Mouse (Mus musculus) liver, postnatal 0 days (tissue): Measurements from ENCODE around the gene Ciao2a. TPM values are rescaled to one million over a fixed set of nuclear protein-coding genes. Genes with fewer than 3 reads are reported as not detected.
A peak's percentile ranks its signal among the peaks of the same experiment; 100 is the strongest.

Source experiments
- ATAC-seq: fragments of 200-750 bp; cut with Nextera tagmentation; 2 replicates; pipeline ENCODE4 v1.8.0; 2017; ENCODE audit warnings: mild to moderate bottlenecking, moderate library complexity
- DNase-seq: peaks from one replicate; pipeline ENCODE4 v3.0.0-alpha.2; 2016
- H3K27ac ChIP-seq: fragments of 300-500 bp; sonication (generic); 2 replicates; pipeline ENCODE4 v1.5.1; 2014; ENCODE audit warnings: antibody characterized with exemption, moderate library complexity, mild to moderate bottlenecking, low read depth
- H3K27me3 ChIP-seq: fragments of 300-500 bp; sonication (generic); 2 replicates; pipeline ENCODE4 v1.6.1; 2014; ENCODE audit warnings: low read length, control low read depth, mixed read lengths; ENCODE audit not compliant: insufficient read depth
- H3K36me3 ChIP-seq: fragments of 300-500 bp; sonication (generic); replicated peaks from 2 replicates; pipeline ENCODE4 v1.6.1; 2014; ENCODE audit warnings: mild to moderate bottlenecking, control low read depth, low read length, moderate library complexity, mixed read lengths; ENCODE audit not compliant: insufficient read depth
- H3K4me1 ChIP-seq: fragments of 300-500 bp; sonication (generic); 2 replicates; pipeline ENCODE4 v1.6.1; 2014; ENCODE audit warnings: antibody characterized with exemption, mild to moderate bottlenecking, control low read depth; ENCODE audit not compliant: insufficient read depth
- H3K4me2 ChIP-seq: fragments of 300-500 bp; sonication (generic); 2 replicates; pipeline ENCODE4 v1.6.1; 2014; ENCODE audit warnings: low read depth, mild to moderate bottlenecking, low read length, moderate library complexity, mixed read lengths
- H3K4me3 ChIP-seq: fragments of 300-500 bp; sonication (generic); 2 replicates; pipeline ENCODE4 v1.5.1; 2014; ENCODE audit warnings: low read depth, low read length
- H3K9ac ChIP-seq: fragments of 300-500 bp; sonication (generic); replicated peaks from 2 replicates; pipeline ENCODE4 v1.6.1; 2014; ENCODE audit warnings: mild to moderate bottlenecking, moderate library complexity
- H3K9me3 ChIP-seq: fragments of 300-500 bp; sonication (generic); 2 replicates; pipeline ENCODE4 v1.6.1; 2016; ENCODE audit warnings: mild to moderate bottlenecking, control low read depth, low read length, mixed read lengths
- CTCF ChIP-seq: sonication (generic); IDR thresholded peaks from 2 replicates; pipeline ENCODE4 v1.5.1; 2016; ENCODE audit warnings: antibody characterized with exemption, low read depth
- EP300 ChIP-seq: IDR thresholded peaks from 2 replicates; pipeline ENCODE4 v1.6.1; 2016; ENCODE audit warnings: antibody characterized with exemption, low read depth, mild to moderate bottlenecking
- WGBS: fragments of 180-500 bp; shearing (Covaris S2); extraction: QIAGEN DNeasy Blood & Tissue Kit; methylation state at CpG from one replicate; pipeline ENCODE4 v1.1.7; 2014; ENCODE audit not compliant: insufficient replicate concordance; 5-methylcytosine and 5-hydroxymethylcytosine counted together
- polyA plus RNA-seq: library from polyadenylated mRNA; unstranded; fragments of >200 nt; fragmentation: Nextera tagmentation; extraction: Ambion mirVana; gene quantifications from 2 replicates; pipeline ENCODE4 v1.2.1, GENCODE M21; 2015

Ciao2a gene
- polyA plus RNA-seq, 1 experiment from 2014 or later: 133 TPM

- Histone ChIP-seq H3K9me3 (no peaks in the 10 kb centered on the region), H3K27ac (peak overlapping the region; percentile 30; the same call in 1 of the 2 replicates), H3K4me3 (no peak overlapping the region), H3K36me3 (peaks cover 38% of the 10 kb centered on the region), H3K4me2 (no peak overlapping the region), H3K27me3 (no peaks in the 10 kb centered on the region), H3K4me1 (peaks cover 6% of the 10 kb centered on the region; the same call in 1 of the 2 replicates), H3K9ac (no peak overlapping the region)
- ATAC-seq (no peak; the same call in 1 of the 2 replicates), DNase-seq (no peak)
- no peak for TF ChIP-seq CTCF
- 67% methylated on average over 2 of the region's 2 CpGs for WGBS
Measured at GRCm38 (mm10) chr9:66131466-66131865, 5.1 kb downstream of the Ciao2a start.

GRCm38 (mm10) chr9:66135967-66136366, 9.6 kb downstream of the Ciao2a start:
- H3K36me3 ChIP-seq: peaks cover 75% of the 10 kb centered on the region
- no peak for ATAC-seq
- no peak overlapping the region for H3K9ac ChIP-seq
- H3K4me1 ChIP-seq: no peaks in the 10 kb centered on the region
- no peak overlapping the region for H3K4me2 ChIP-seq
- H3K27ac ChIP-seq: no peak overlapping the region
- peak; percentile 37 for DNase-seq
- H3K4me3 ChIP-seq: no peak overlapping the region
- no peaks in the 10 kb centered on the region for H3K27me3 ChIP-seq
- WGBS: 50% methylated on average over 4 of the region's 4 CpGs
- no peaks in the 10 kb centered on the region for H3K9me3 ChIP-seq
- TF ChIP-seq CTCF: peak; percentile 77
- TF ChIP-seq EP300: no peak

GRCm38 (mm10) chr9:66138193-66138592, 11.8 kb downstream of the Ciao2a start:
- no peak overlapping the region for H3K4me2 ChIP-seq
- no peaks in the 10 kb centered on the region for H3K4me1 ChIP-seq
- ATAC-seq: no peak
- TF ChIP-seq CTCF (no peak), EP300 (no peak)
- H3K36me3 ChIP-seq: peaks cover 65% of the 10 kb centered on the region
- no peak for DNase-seq
- H3K9ac ChIP-seq: no peak overlapping the region
- H3K27ac ChIP-seq: no peak overlapping the region
- H3K9me3 ChIP-seq: no peaks in the 10 kb centered on the region
- no peak overlapping the region for H3K4me3 ChIP-seq
- no peaks in the 10 kb centered on the region for H3K27me3 ChIP-seq
- 92% methylated on average over 7 of the region's 7 CpGs for WGBS

- Histone ChIP-seq H3K9ac (no peak overlapping the region), H3K9me3 (no peaks in the 10 kb centered on the region), H3K27me3 (no peaks in the 10 kb centered on the region), H3K36me3 (peaks cover 29% of the 10 kb centered on the region), H3K4me3 (no peak overlapping the region), H3K4me2 (no peak overlapping the region), H3K27ac (no peak overlapping the region), H3K4me1 (no peaks in the 10 kb centered on the region)
- TF ChIP-seq EP300 (no peak), CTCF (no peak)
- DNase-seq (no peak), ATAC-seq (no peak)
- 55% methylated on average over 1 of the region's 1 CpGs for WGBS
Measured at GRCm38 (mm10) chr9:66142265-66142664, 15.9 kb downstream of the Ciao2a start.

- no peak for TF ChIP-seq EP300
- TF ChIP-seq CTCF: peak; percentile 95
- no peaks in the 10 kb centered on the region for H3K27me3 ChIP-seq
- H3K27ac ChIP-seq: no peak overlapping the region
- H3K4me2 ChIP-seq: no peak overlapping the region
- no peak overlapping the region for H3K9ac ChIP-seq
- no peaks in the 10 kb centered on the region for H3K9me3 ChIP-seq
- peak; percentile 76 for DNase-seq
- no peak for ATAC-seq
- peaks cover 14% of the 10 kb centered on the region for H3K36me3 ChIP-seq
- H3K4me3 ChIP-seq: no peak overlapping the region
- WGBS: 10% methylated on average over 6 of the region's 6 CpGs
- no peaks in the 10 kb centered on the region for H3K4me1 ChIP-seq
Measured at GRCm38 (mm10) chr9:66144248-66144647, 17.8 kb downstream of the Ciao2a start.

GRCm38 (mm10) chr9:66146141-66146540, 19.7 kb downstream of the Ciao2a start:
- H3K36me3 ChIP-seq: no peaks in the 10 kb centered on the region
- no peak overlapping the region for H3K9ac ChIP-seq
- H3K4me3 ChIP-seq: no peak overlapping the region
- no peak for ATAC-seq
- no peak overlapping the region for H3K27ac ChIP-seq
- H3K4me1 ChIP-seq: no peaks in the 10 kb centered on the region
- no peak for TF ChIP-seq CTCF
- TF ChIP-seq EP300: no peak
- H3K9me3 ChIP-seq: no peaks in the 10 kb centered on the region
- H3K27me3 ChIP-seq: no peaks in the 10 kb centered on the region
- H3K4me2 ChIP-seq: no peak overlapping the region
- DNase-seq: no peak

- TF ChIP-seq EP300 (no peak), CTCF (no peak)
- WGBS: 57% methylated on average over 9 of the region's 9 CpGs
- H3K27me3 ChIP-seq: no peaks in the 10 kb centered on the region
- ATAC-seq (no peak), DNase-seq (peak; percentile 11)
- H3K4me1 ChIP-seq: peaks cover 4% of the 10 kb centered on the region
- H3K36me3 ChIP-seq: no peaks in the 10 kb centered on the region
- H3K4me3 ChIP-seq: no peak overlapping the region
- no peak overlapping the region for H3K27ac ChIP-seq
- H3K9me3 ChIP-seq: no peaks in the 10 kb centered on the region
- H3K4me2 ChIP-seq: no peak overlapping the region
- H3K9ac ChIP-seq: no peak overlapping the region
Measured at GRCm38 (mm10) chr9:66152011-66152410, 25.6 kb downstream of the Ciao2a start.
